Mouse (Mus musculus) ES-Bruce4 (cell line): Measurements from ENCODE around the gene Trhr2. TPM values are rescaled to one million over a fixed set of nuclear protein-coding genes. Genes with fewer than 3 reads are reported as not detected.

Source experiments
- H3K27ac ChIP-seq: 2 replicates; pipeline ENCODE4 v1.5.1; 2012; ENCODE audit warnings: low read length, inconsistent platforms; ENCODE audit not compliant: insufficient read depth
- H3K27me3 ChIP-seq: 2 replicates; pipeline ENCODE4 v1.6.1; 2012; ENCODE audit warnings: mild to moderate bottlenecking, low read length, inconsistent platforms; ENCODE audit not compliant: control insufficient read depth, poor library complexity, insufficient read depth, severe bottlenecking
- H3K36me3 ChIP-seq: 2 replicates; pipeline ENCODE4 v1.6.1; 2012; ENCODE audit warnings: inconsistent platforms, mild to moderate bottlenecking, low read length, moderate library complexity; ENCODE audit not compliant: control insufficient read depth, poor library complexity, insufficient read depth, severe bottlenecking
- H3K4me1 ChIP-seq: one replicate; pipeline ENCODE4 v1.8.1; 2011; ENCODE audit warnings: low read length; ENCODE audit not compliant: control insufficient read depth, insufficient read depth
- H3K4me3 ChIP-seq: 2 replicates; pipeline ENCODE4 v1.5.1; 2011; ENCODE audit warnings: low read depth, mild to moderate bottlenecking, low read length
- H3K9ac ChIP-seq: 2 replicates; pipeline ENCODE4 v1.6.1; 2012; ENCODE audit warnings: low read depth, mild to moderate bottlenecking, inconsistent platforms; ENCODE audit not compliant: poor library complexity, severe bottlenecking
- H3K9me3 ChIP-seq: replicated peaks from 2 replicates; pipeline ENCODE4 v1.6.1; 2012; ENCODE audit warnings: mild to moderate bottlenecking, low read length, inconsistent platforms; ENCODE audit not compliant: control insufficient read depth, poor library complexity, insufficient read depth, severe bottlenecking
- CTCF ChIP-seq: IDR thresholded peaks from one replicate; pipeline ENCODE4 v1.8.1; 2011; ENCODE audit warnings: low read depth, low read length
- EP300 ChIP-seq: IDR thresholded peaks from 2 replicates; pipeline ENCODE4 v1.6.1; 2011; ENCODE audit warnings: low read depth, low read length; ENCODE audit not compliant: insufficient read depth
- POLR2A ChIP-seq: IDR thresholded peaks from one replicate; pipeline ENCODE4 v1.8.1; 2011; ENCODE audit warnings: low read length; ENCODE audit not compliant: insufficient read depth
- polyA plus RNA-seq: library from polyadenylated mRNA; stranded (reverse); fragments of >200 nt; gene quantifications from 2 replicates; pipeline ENCODE4 v1.2.4, GENCODE M21; 2011; ENCODE audit warnings: low read depth; ENCODE audit not compliant: missing spikeins, insufficient read depth, insufficient read length

Trhr2 gene
- polyA plus RNA-seq, 1 experiment: not detected

GRCm38 (mm10) chr8:122371706-122372105 is 11.2 kb upstream of the Trhr2 start:
- Histone ChIP-seq H3K4me1 (no peaks in the 10 kb centered on the region), H3K9ac (no peak overlapping the region), H3K4me3 (no peak overlapping the region), H3K27ac (no peak overlapping the region), H3K36me3 (no peaks in the 10 kb centered on the region; the same call in 1 of the 2 replicates), H3K27me3 (no peaks in the 10 kb centered on the region), H3K9me3 (no peaks in the 10 kb centered on the region)
- no peak for TF ChIP-seq POLR2A
- TF ChIP-seq CTCF: no peak
- TF ChIP-seq EP300: no peak

GRCm38 (mm10) chr8:122369665-122370064 is 9.1 kb upstream of the Trhr2 start:
- TF ChIP-seq CTCF (peak; percentile 76), EP300 (no peak)
- H3K27me3 ChIP-seq: no peaks in the 10 kb centered on the region
- H3K9me3 ChIP-seq: no peaks in the 10 kb centered on the region
- H3K4me3 ChIP-seq: no peak overlapping the region
- H3K36me3 ChIP-seq: no peaks in the 10 kb centered on the region; the same call in 1 of the 2 replicates
- no peak overlapping the region for H3K9ac ChIP-seq
- no peaks in the 10 kb centered on the region for H3K4me1 ChIP-seq
- no peak overlapping the region for H3K27ac ChIP-seq

- Histone ChIP-seq H3K36me3 (no peaks in the 10 kb centered on the region), H3K27ac (no peak overlapping the region), H3K4me1 (no peaks in the 10 kb centered on the region), H3K9ac (no peak overlapping the region), H3K4me3 (no peak overlapping the region), H3K9me3 (no peaks in the 10 kb centered on the region), H3K27me3 (no peaks in the 10 kb centered on the region)
- no peak for TF ChIP-seq POLR2A
- TF ChIP-seq EP300: no peak
- TF ChIP-seq CTCF: no peak
These were observed 7.9 kb upstream of the Trhr2 start for GRCm38 (mm10) chr8:122368494-122368893.

DNA sequence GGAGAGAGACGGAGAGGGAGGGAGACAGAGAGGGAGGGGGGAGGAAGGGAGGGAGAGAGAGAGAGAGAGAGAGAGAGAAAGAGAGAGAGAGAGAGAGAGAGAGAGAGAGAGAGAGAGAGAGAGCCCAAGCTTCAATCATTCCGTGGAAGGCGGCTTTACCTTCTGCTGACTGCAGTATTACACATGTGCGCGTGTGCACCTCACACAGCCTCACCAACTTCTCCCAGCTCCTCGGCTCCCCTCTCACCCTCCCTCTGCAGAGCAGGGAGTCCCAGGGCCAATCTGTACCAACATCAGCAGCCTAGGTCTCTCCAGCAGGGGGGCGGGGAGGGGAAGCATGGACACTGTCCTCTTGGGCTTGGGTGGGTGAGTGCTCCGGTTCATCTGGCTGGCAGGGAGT is 2.4 kb upstream of the Trhr2 start:
- Histone ChIP-seq H3K9me3 (no peaks in the 10 kb centered on the region), H3K27me3 (no peaks in the 10 kb centered on the region), H3K36me3 (no peaks in the 10 kb centered on the region), H3K4me1 (no peaks in the 10 kb centered on the region), H3K9ac (no peak overlapping the region), H3K4me3 (no peak overlapping the region), H3K27ac (no peak overlapping the region)
- TF ChIP-seq CTCF: no peak
- TF ChIP-seq EP300: no peak
- no peak for TF ChIP-seq POLR2A

DNA sequence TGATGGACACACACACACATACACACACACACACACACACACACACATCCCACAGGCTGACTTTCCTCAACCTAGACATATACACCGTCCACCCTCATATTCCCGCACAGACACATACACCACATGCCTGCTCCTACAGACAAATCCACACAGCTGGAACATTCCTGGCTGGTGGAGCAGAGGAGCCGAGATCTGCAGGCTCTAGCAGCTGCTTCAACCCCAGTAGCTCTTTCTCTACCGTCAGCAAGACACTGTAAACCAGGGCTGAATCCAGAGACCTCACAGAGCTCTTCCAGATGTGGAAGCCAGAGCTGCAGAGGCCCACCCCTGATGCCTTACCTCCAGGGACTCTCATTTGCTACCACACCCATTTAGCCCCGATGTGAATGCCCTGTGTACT is 1.7 kb upstream of the Trhr2 start:
- no peak overlapping the region for H3K9ac ChIP-seq
- no peaks in the 10 kb centered on the region for H3K4me1 ChIP-seq
- H3K9me3 ChIP-seq: no peaks in the 10 kb centered on the region
- H3K4me3 ChIP-seq: no peak overlapping the region
- no peaks in the 10 kb centered on the region for H3K27me3 ChIP-seq
- no peak for TF ChIP-seq EP300
- no peak for TF ChIP-seq POLR2A
- no peak for TF ChIP-seq CTCF
- H3K27ac ChIP-seq: no peak overlapping the region
- H3K36me3 ChIP-seq: no peaks in the 10 kb centered on the region

DNA sequence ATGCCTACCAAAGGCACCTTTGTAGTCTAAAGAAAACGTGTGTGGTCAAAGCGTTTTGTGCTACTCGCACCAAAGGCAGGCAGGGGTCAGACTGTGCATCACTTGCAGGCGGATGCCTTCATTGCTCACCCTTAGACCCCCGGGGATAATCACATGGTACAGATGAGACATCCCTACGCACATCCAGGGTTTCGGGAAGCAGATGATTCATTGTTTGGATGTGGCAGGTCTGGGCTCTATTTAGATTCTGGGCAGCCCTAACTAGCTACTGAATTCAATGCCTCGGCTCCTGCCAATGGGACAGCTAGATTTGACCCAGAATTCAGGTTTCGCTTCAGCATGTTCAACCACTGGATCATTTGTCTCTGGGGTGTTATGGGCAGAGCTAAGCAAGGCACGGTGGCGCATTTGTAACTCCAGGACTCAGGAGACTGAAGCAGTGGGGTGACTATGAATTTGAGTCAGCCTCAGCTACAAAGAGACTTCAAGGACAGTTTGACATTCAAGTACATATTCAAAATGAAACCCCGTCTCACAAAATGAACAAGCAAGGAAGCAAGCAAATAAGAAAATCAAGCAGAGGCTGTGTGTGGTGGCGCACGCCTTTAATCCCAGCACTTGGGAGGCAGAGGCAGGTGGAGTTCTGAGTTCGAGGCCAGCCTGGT is 1.3 kb downstream of the Trhr2 start:
- Histone ChIP-seq H3K27me3 (no peaks in the 10 kb centered on the region), H3K4me3 (no peak overlapping the region)
- no peak for TF ChIP-seq EP300
- TF ChIP-seq POLR2A: no peak
- no peak for TF ChIP-seq CTCF

GRCm38 (mm10) chr8:122357641-122358040 is 2.9 kb downstream of the Trhr2 start:
- no peak overlapping the region for H3K4me3 ChIP-seq
- H3K9me3 ChIP-seq: no peaks in the 10 kb centered on the region
- no peaks in the 10 kb centered on the region for H3K4me1 ChIP-seq
- H3K27ac ChIP-seq: no peak overlapping the region
- H3K9ac ChIP-seq: no peak overlapping the region
- no peaks in the 10 kb centered on the region for H3K36me3 ChIP-seq
- TF ChIP-seq POLR2A (no peak), EP300 (no peak), CTCF (no peak)
- H3K27me3 ChIP-seq: no peaks in the 10 kb centered on the region

More for the DNA sequence above, 1.3 kb downstream of the Trhr2 start:
- Histone ChIP-seq H3K4me1 (no peaks in the 10 kb centered on the region), H3K9ac (no peak overlapping the region), H3K27ac (no peak overlapping the region), H3K36me3 (no peaks in the 10 kb centered on the region), H3K9me3 (no peaks in the 10 kb centered on the region)
